Mouse (Mus musculus) heart, embryonic 10.5 days (tissue): ENCODE data around the gene Ahdc1. TPM values are rescaled to one million over a fixed set of nuclear protein-coding genes. Genes with fewer than 3 reads are reported as not detected.
A peak's percentile ranks its signal among the peaks of the same experiment; 100 is the strongest.

Experiments used
- DNase-seq: peaks from one replicate; pipeline ENCODE4 v3.0.0-alpha.2; 2017; ENCODE audit warnings: low spot score
- H3K27ac ChIP-seq: fragments of 300-500 bp; sonication (generic); 2 replicates; pipeline ENCODE4 v1.5.1; 2016; ENCODE audit warnings: mild to moderate bottlenecking
- H3K27me3 ChIP-seq: fragments of 300-500 bp; sonication (generic); 2 replicates; pipeline ENCODE4 v1.6.1; 2016; ENCODE audit warnings: mild to moderate bottlenecking; ENCODE audit not compliant: poor library complexity, insufficient read depth, severe bottlenecking
- H3K36me3 ChIP-seq: fragments of 300-500 bp; sonication (generic); 2 replicates; pipeline ENCODE4 v1.6.1; 2016; ENCODE audit warnings: mild to moderate bottlenecking, moderate library complexity
- H3K4me1 ChIP-seq: fragments of 300-500 bp; sonication (generic); 2 replicates; pipeline ENCODE4 v1.6.1; 2016; ENCODE audit warnings: mild to moderate bottlenecking
- H3K4me3 ChIP-seq: fragments of 300-500 bp; sonication (generic); 2 replicates; pipeline ENCODE4 v1.5.1; 2016; ENCODE audit warnings: mild to moderate bottlenecking, moderate library complexity
- H3K9me3 ChIP-seq: fragments of 300-500 bp; sonication (generic); 2 replicates; pipeline ENCODE4 v1.6.1; 2016; ENCODE audit warnings: mild to moderate bottlenecking, moderate library complexity
- WGBS: fragments of 180-500 bp; shearing (Covaris S2); methylation state at CpG from one replicate; pipeline ENCODE4 v1.1.7; 2016; 5-methylcytosine and 5-hydroxymethylcytosine counted together
- polyA plus RNA-seq: library from polyadenylated mRNA; unstranded; fragments of >200 nt; fragmentation: Nextera tagmentation; extraction: Ambion mirVana; gene quantifications from 2 replicates; pipeline ENCODE4 v1.2.1, GENCODE M21; 2016

Gene Ahdc1
- polyA plus RNA-seq, 1 experiment from 2014 or later = 12.2 TPM

DNA sequence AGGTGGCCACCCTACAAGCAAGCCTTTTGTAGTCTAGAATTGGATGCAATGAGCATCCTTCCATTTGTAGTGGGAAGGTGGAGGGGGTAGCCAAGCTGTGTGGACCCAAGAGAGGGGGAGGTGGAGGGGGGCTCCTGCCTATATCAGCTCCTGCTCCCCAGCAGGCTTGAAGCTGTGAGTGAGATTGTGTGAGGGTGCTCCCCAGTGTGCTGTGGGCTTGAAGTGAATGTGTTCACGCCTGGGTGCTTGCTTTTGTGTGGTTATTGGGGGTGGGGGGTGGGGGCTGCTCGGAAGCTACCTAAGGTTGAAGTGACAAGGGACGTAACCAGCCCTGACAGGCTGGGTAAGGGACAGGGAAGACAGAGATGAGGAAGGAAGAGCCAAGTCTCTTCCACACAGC is 35.3 kb upstream of the Ahdc1 start:
- H3K27ac ChIP-seq = peak overlapping the region; percentile 78; the same call in 1 of the 2 replicates
- 62% methylated on average over 3 of the region's 3 CpGs for WGBS

DNA sequence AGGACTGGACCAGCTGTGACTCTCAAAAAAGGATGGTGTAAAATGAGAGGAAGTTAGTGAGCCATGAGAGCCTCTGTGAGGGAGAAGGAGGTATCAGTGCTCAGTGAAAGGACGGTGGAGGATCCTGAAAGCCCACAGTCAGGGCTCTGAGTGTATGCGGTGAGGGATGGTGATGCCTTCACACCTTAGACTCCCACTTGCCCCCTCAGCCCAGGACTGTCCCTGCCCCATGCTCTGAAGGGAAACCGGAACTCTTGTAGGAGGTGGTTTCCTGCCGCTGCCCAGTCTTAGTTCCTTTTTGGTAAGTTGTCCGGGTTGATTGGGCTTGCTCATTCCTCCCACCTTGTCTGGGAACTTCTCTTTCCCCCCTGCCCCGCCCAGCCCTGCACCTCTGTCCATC is 34.3 kb upstream of the Ahdc1 start:
- Histone ChIP-seq H3K27ac (0 out of 2 replicates have a peak overlapping the region, but pooled peaks have one; percentile 16), H3K4me3 (no peak overlapping the region), H3K36me3 (no peaks in the 10 kb centered on the region), H3K9me3 (no peaks in the 10 kb centered on the region), H3K4me1 (peaks cover 39% of the 10 kb centered on the region), H3K27me3 (peaks cover 54% of the 10 kb centered on the region)
- WGBS = 59% methylated on average over 6 of the region's 6 CpGs
- no peak for DNase-seq

More for the DNA sequence above, 35.3 kb upstream of the Ahdc1 start:
- H3K4me1 ChIP-seq = peaks cover 36% of the 10 kb centered on the region
- H3K9me3 ChIP-seq = no peaks in the 10 kb centered on the region
- no peak for DNase-seq
- no peaks in the 10 kb centered on the region for H3K36me3 ChIP-seq
- peaks cover 59% of the 10 kb centered on the region for H3K27me3 ChIP-seq
- no peak overlapping the region for H3K4me3 ChIP-seq

DNA sequence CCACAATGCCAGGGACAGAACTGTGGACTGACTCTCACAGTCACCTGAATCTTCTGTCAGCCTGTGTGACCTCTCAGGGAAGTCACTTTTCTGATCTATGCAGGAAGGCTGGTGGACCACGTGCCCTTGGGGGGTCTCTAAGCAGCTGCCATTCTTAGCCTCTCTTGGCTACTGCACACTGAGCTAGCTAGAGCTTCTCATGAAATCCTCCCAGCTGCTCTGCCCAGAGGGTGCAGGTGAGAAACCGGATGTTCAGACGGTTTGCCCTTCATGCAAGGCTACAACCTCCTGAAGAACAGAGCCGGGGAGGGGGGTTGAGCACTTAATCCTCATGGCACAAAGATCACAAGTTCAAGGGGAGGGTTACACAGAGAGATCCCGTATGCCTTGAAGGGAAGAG is 33.5 kb upstream of the Ahdc1 start:
- H3K27me3 ChIP-seq = peaks cover 47% of the 10 kb centered on the region
- 50% methylated on average over 5 of the region's 5 CpGs for WGBS
- H3K27ac ChIP-seq = peak overlapping the region; percentile 45; the same call in 1 of the 2 replicates
- no peaks in the 10 kb centered on the region for H3K36me3 ChIP-seq
- no peaks in the 10 kb centered on the region for H3K9me3 ChIP-seq
- DNase-seq = no peak
- no peak overlapping the region for H3K4me3 ChIP-seq
- H3K4me1 ChIP-seq = peaks cover 41% of the 10 kb centered on the region

DNA sequence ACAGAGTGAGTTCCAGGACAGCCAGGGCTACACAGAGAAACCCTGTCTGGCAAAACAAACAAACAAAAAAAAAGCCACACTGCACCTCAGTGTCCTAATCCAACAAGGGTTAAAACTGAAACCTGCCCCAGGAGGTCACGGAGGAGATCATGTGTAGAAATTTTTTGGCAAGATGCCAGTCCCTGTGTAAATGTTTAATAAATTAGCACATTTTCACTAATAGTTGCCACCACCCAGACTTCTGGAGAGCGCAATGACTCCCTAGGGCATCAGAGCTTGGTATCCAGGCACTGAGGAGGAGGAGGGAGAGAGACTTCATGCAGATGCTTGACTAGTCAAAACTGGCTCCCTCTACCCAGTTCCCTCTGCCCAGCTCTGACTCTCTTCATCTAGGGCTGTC is 31.9 kb upstream of the Ahdc1 start:
- Histone ChIP-seq H3K27ac (no peak overlapping the region), H3K4me3 (no peak overlapping the region), H3K27me3 (peaks cover 31% of the 10 kb centered on the region), H3K9me3 (no peaks in the 10 kb centered on the region), H3K36me3 (no peaks in the 10 kb centered on the region), H3K4me1 (peaks cover 40% of the 10 kb centered on the region)
- 80% methylated on average over 2 of the region's 2 CpGs for WGBS
- DNase-seq = no peak

DNA sequence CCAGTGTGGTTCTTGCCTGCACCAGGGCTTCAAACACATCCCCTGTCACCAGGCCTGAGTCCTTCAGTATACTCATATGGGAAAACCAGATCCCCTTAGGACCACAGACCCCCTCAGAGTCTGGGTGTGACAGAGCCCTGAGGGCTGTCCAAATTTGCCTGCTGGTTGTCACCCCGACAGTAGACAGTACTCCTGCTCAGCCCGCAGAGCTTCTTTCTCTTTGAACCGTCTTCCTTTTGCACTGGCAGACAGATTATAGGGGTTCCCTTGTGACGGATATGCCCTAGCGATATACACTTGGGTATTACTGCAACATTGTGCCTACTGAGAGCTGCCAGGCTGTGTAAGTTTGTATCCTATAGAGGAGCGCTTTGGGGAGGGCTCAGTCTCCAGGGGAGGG is 29.4 kb upstream of the Ahdc1 start:
- H3K4me3 ChIP-seq = no peak overlapping the region
- H3K27ac ChIP-seq = no peak overlapping the region; the same call in 1 of the 2 replicates
- H3K27me3 ChIP-seq = peaks cover 7% of the 10 kb centered on the region
- H3K36me3 ChIP-seq = no peaks in the 10 kb centered on the region
- H3K4me1 ChIP-seq = peaks cover 44% of the 10 kb centered on the region
- DNase-seq = no peak
- WGBS = 72% methylated on average over 6 of the region's 6 CpGs
- no peaks in the 10 kb centered on the region for H3K9me3 ChIP-seq

DNA sequence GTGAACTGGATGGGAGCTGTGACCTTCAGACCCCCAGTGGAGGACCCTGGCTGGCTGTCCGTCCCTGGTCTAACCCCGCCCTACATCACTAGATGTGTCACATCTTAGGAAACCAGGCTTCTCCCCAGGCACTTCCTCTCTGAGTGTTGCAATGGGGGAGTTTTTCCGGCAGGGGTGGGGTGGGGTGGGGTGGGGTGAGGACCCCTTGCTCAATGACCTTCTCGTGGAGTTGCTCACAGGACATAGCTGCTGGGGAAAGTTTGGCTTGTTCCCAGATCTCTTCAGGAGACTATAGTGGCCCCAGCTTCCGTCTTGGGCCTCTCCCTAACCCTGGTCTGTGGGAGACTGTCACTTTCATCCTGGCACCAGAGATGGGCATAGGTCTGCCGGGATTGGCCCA is 28.1 kb upstream of the Ahdc1 start:
- Histone ChIP-seq H3K27ac (peak overlapping the region; percentile 81), H3K4me3 (no peak overlapping the region), H3K36me3 (no peaks in the 10 kb centered on the region), H3K9me3 (no peaks in the 10 kb centered on the region), H3K4me1 (peaks cover 53% of the 10 kb centered on the region), H3K27me3 (no peaks in the 10 kb centered on the region)
- WGBS = 75% methylated on average over 6 of the region's 6 CpGs
- peak; percentile 72 for DNase-seq

DNA sequence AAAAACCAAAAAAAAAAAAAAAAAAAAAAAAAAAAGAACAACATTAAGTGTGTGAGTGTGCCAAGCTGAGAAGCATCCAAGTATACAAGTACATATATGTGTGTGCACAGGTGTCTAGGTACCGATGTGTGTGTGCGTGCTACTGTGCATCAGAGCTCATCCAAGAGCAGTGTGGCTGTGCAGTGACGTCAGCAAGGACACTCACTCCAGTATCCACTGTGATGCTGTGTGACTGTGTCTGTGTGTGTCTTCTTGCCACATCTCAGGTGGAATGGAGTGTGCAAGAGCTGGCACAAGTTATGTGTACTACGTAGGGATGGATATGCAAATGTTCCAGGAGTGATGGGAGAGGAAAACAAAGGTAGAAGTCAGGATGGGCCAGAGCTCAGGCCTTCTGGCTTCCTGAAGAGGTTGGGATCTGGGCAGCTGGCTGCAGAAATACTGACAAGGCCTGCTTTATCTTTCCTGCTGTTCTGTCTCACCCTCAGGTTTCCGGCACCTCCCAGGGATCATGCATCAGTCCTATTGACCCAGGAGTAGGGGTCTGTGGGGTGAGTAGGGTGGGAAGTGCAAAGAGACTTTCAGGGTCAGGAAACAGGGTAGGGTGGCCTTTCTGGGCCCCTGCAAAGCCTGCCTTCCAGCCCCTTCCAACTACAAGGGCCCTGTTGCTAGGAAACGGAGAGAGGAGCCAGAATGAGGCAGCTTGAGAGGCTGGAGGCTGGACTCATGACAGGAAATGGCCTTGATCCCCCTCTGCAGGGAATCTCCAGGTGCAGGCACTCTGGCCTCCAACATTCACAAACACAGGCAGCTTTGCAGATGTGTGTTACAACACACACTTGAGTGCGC is 27.2 kb upstream of the Ahdc1 start:
- Histone ChIP-seq H3K36me3 (no peaks in the 10 kb centered on the region), H3K27me3 (no peaks in the 10 kb centered on the region), H3K4me3 (no peak overlapping the region; the same call in 1 of the 2 replicates), H3K4me1 (peaks cover 53% of the 10 kb centered on the region), H3K9me3 (no peaks in the 10 kb centered on the region), H3K27ac (peak overlapping the region; percentile 84)
- peak; percentile 83 for DNase-seq
- WGBS = 54% methylated on average over 7 of the region's 7 CpGs

DNA sequence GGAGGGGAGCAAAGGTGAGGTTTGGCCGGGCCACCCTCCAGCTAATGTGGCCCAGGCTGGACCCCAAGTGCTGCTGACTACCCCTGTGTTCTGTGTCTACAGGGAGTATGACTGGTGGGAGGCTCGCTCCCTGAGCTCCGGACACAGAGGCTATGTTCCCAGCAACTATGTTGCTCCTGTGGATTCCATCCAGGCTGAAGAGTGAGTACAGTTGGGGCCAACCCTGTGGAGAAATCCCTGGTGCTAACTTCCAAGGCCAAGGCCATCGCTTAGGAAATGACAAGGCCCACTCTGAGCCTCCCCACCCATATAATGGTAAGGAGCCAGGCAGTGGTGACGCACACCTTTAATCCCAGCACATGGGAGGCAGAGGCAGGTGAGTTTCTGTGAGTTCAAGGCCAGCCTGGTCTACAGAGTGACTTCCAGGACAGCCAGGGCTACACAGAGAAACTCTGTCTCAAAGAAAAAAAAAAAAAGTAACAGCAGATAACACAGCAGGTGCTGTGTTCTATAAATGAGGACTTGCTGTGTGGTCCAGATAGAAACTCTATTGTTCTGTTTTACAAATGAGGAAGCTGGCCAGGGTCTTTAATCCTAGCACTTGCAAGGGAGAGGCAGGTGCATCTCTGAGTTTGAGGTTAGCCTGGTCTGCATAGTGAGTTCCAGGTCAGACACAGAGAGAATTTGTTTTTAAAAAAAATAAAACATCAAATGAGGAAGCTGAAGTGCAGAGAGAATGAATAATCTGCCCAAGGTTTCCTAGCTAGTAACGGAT is 22.3 kb upstream of the Ahdc1 start:
- H3K9me3 ChIP-seq = no peaks in the 10 kb centered on the region
- peak; percentile 52 for DNase-seq
- no peaks in the 10 kb centered on the region for H3K27me3 ChIP-seq
- H3K4me3 ChIP-seq = no peak overlapping the region
- 91% methylated on average over 6 of the region's 6 CpGs for WGBS
- H3K36me3 ChIP-seq = no peaks in the 10 kb centered on the region
- peaks cover 36% of the 10 kb centered on the region for H3K4me1 ChIP-seq
- H3K27ac ChIP-seq = no peak overlapping the region

DNA sequence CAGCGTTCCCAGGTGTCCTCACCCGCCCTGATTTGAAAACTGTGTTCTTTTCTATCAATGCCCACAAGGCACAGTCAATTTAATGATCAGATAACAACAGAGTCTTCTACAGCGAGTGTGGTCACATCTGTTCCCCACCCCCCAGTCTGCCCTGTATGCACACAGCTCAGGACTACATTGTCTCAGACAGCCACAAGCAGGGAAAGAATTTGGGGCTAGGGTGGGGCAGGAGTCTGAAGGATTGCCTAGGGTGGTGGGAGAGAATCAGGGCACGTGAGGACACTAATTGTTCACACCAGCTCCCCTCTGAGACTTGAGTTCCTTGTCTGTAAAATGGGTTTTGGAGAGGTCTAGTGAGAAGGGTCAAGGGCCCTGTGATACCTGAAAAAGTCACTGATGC is 17.5 kb upstream of the Ahdc1 start:
- Histone ChIP-seq H3K4me3 (no peak overlapping the region), H3K9me3 (no peaks in the 10 kb centered on the region), H3K27me3 (no peaks in the 10 kb centered on the region), H3K4me1 (peaks cover 15% of the 10 kb centered on the region), H3K27ac (no peak overlapping the region), H3K36me3 (no peaks in the 10 kb centered on the region)
- no peak for DNase-seq
- 64% methylated on average over 4 of the region's 4 CpGs for WGBS

DNA sequence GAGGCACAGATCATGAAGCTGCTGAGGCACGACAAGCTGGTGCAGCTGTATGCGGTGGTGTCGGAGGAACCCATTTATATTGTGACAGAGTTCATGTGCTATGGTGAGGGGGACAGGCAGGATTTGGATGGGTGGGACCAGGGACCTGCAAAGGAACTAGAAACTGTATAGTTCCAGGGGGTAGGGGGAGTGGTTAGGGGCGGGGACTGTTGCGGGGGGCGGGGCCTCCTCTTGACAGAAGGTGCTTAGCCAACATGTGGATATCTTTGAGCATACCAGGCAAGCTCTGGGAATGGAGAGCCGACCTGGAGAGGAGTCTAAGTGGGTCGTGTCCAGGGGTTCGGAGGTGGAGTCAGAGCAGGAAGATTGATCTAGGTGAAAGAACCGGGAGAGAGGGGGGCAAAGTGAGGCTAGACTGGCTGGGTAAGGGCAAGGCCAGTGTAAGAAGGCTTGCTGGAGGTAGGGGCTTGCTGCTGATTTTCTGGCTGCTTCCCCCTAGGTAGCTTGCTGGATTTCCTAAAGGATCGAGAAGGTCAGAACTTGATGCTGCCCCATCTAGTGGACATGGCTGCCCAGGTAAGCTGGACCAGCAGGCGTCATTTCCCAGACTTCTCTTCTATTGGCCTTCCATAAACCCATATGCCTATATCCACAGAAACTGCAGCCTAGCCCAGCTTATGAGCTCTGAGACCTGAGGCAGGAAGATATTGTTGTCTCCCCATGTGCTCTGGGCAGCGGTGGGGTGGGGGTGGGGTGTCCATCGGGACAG is 13.4 kb upstream of the Ahdc1 start:
- H3K27me3 ChIP-seq = peaks cover 6% of the 10 kb centered on the region; the same call in 1 of the 2 replicates
- WGBS = 39% methylated on average over 14 of the region's 14 CpGs

DNA sequence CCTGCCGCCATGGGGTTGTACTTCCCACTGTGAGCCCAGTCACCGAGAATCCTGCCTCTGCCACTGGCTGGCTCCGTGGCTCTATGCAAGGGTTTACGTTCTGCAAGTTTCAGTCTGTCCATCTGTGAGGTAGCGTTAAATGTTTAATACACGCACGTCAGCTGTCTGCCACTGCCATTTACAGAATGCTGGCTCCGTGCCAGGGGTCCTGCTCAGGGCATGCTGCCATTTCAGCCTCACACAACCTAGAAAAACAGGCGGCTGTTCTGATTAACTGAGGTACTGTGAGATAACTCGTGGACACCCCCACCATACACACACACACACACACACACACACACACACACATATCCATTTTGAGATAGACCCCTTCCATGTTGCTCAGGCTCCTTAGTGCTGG is 8.2 kb upstream of the Ahdc1 start:
- peaks cover 6% of the 10 kb centered on the region; the same call in 1 of the 2 replicates for H3K27me3 ChIP-seq
- H3K9me3 ChIP-seq = no peaks in the 10 kb centered on the region
- DNase-seq = no peak
- WGBS = 28% methylated on average over 10 of the region's 10 CpGs
- peak overlapping the region; percentile 87 for H3K27ac ChIP-seq
- H3K4me3 ChIP-seq = no peak overlapping the region
- H3K36me3 ChIP-seq = no peaks in the 10 kb centered on the region
- peaks cover 35% of the 10 kb centered on the region for H3K4me1 ChIP-seq

More for the DNA sequence above, 13.4 kb upstream of the Ahdc1 start:
- Histone ChIP-seq H3K4me1 (peaks cover 24% of the 10 kb centered on the region), H3K9me3 (no peaks in the 10 kb centered on the region), H3K36me3 (no peaks in the 10 kb centered on the region), H3K27ac (0 out of 2 replicates have a peak overlapping the region, but pooled peaks have one; percentile 9), H3K4me3 (no peak overlapping the region)
- DNase-seq = no peak

DNA sequence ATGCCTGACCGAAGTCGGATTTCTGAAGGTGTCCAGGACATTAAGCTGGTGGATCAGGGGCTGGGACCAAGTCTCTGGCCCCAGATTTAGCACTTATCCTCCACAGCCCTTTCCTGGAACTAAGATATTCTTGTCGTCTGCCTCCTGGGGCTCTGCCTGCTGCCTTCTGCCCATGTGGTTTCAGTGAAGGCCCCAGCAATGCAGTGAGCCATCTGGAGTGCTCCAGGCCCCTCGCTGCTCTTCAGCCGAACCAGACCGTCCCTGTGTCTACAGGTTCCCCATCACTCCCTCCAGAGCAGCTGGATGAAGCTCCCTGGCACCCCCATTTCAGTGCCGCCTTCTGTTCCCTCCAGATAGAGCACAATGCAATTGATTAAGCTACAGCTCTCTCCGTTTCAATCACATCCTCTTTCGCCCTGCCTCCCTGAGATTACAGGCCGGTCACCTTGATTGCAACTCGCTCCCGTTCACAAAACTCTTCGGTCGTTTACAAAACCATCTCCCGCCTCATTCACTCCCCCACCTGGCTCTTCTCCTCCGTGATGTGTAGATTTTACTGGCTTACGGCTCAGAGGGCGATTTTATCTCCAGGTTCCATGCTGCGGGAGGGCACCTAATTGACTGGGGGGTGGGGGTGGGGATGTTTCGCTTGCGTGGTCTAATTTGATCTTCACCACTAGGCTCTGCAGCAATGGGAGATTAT is 7.6 kb upstream of the Ahdc1 start:
- Histone ChIP-seq H3K9me3 (no peaks in the 10 kb centered on the region), H3K4me1 (peaks cover 36% of the 10 kb centered on the region), H3K27ac (peak overlapping the region; percentile 87), H3K4me3 (no peak overlapping the region), H3K36me3 (no peaks in the 10 kb centered on the region), H3K27me3 (peaks cover 6% of the 10 kb centered on the region; the same call in 1 of the 2 replicates)
- no peak for DNase-seq
- 19% methylated on average over 21 of the region's 21 CpGs for WGBS
